Mouse (Mus musculus) forebrain, embryonic 12.5 days (tissue): ENCODE measurements at regions not wholly inside any gene's neighbourhood (a gene's known extent, or its start where the extent isn't known, plus 50 kb on each side); places are given as distances from the start of the nearest gene placed in this dataset.

Source experiments
- ATAC-seq: fragments of 200-750 bp; cut with Nextera tagmentation; 2 replicates; pipeline ENCODE4 v1.8.0; 2017; ENCODE audit warnings: moderate TSS enrichment; ENCODE audit not compliant: low FRiP score
- H3K27ac ChIP-seq: fragments of 300-500 bp; sonication (generic); 2 replicates; pipeline ENCODE4 v1.5.1; 2016; ENCODE audit warnings: mild to moderate bottlenecking
- H3K27me3 ChIP-seq: fragments of 300-500 bp; sonication (generic); 2 replicates; pipeline ENCODE4 v1.6.1; 2016; ENCODE audit warnings: mild to moderate bottlenecking
- H3K36me3 ChIP-seq: fragments of 300-500 bp; sonication (generic); replicated peaks from 2 replicates; pipeline ENCODE4 v1.6.1; 2016; ENCODE audit warnings: mild to moderate bottlenecking
- H3K4me1 ChIP-seq: fragments of 300-500 bp; sonication (generic); 2 replicates; pipeline ENCODE4 v1.6.1; 2016
- H3K4me2 ChIP-seq: fragments of 300-500 bp; sonication (generic); 2 replicates; pipeline ENCODE4 v1.6.1; 2016; ENCODE audit warnings: mild to moderate bottlenecking, moderate library complexity
- H3K4me3 ChIP-seq: fragments of 300-500 bp; sonication (generic); replicated peaks from 2 replicates; pipeline ENCODE4 v1.5.1; 2016; ENCODE audit warnings: mild to moderate bottlenecking
- H3K9ac ChIP-seq: fragments of 300-500 bp; sonication (generic); 2 replicates; pipeline ENCODE4 v1.6.1; 2016; ENCODE audit warnings: mild to moderate bottlenecking
- H3K9me3 ChIP-seq: fragments of 300-500 bp; sonication (generic); 2 replicates; pipeline ENCODE4 v1.6.1; 2016
- WGBS: fragments of 180-500 bp; shearing (Covaris S2); methylation state at CpG from one replicate; pipeline ENCODE4 v1.1.7; 2016; 5-methylcytosine and 5-hydroxymethylcytosine counted together

GRCm38 (mm10) chr16:24341736-24342135 is 51.6 kb upstream of the Lpp start:
- no peak for ATAC-seq
- WGBS, result 92% methylated on average over 7 of the region's 7 CpGs
- no peaks in the 10 kb centered on the region for H3K27me3 ChIP-seq

GRCm38 (mm10) chr16:24340646-24341045 is 52.7 kb upstream of the Lpp start:
- Histone ChIP-seq H3K36me3 (no peaks in the 10 kb centered on the region), H3K4me2 (no peak overlapping the region), H3K9ac (no peak overlapping the region), H3K9me3 (no peaks in the 10 kb centered on the region), H3K27me3 (no peaks in the 10 kb centered on the region), H3K4me1 (no peaks in the 10 kb centered on the region; the same call in 1 of the 2 replicates), H3K4me3 (no peak overlapping the region), H3K27ac (no peak overlapping the region)
- ATAC-seq, result no peak
- 57% methylated on average over 7 of the region's 7 CpGs for WGBS

More at GRCm38 (mm10) chr16:24341736-24342135, 51.6 kb upstream of the Lpp start:
- Histone ChIP-seq H3K9ac (no peak overlapping the region), H3K9me3 (no peaks in the 10 kb centered on the region), H3K4me1 (no peaks in the 10 kb centered on the region; the same call in 1 of the 2 replicates), H3K27ac (no peak overlapping the region), H3K36me3 (no peaks in the 10 kb centered on the region), H3K4me2 (no peak overlapping the region), H3K4me3 (no peak overlapping the region)

GRCm38 (mm10) chr16:24339320-24340265 is 53.7 kb upstream of the Lpp start:
- no peaks in the 10 kb centered on the region for H3K36me3 ChIP-seq
- H3K27ac ChIP-seq, result no peak overlapping the region
- no peak overlapping the region for H3K4me2 ChIP-seq
- no peak overlapping the region for H3K9ac ChIP-seq
- H3K9me3 ChIP-seq, result no peaks in the 10 kb centered on the region
- 60% methylated on average over 10 of the region's 10 CpGs for WGBS
- no peaks in the 10 kb centered on the region; the same call in 1 of the 2 replicates for H3K4me1 ChIP-seq
- no peaks in the 10 kb centered on the region for H3K27me3 ChIP-seq
- no peak overlapping the region for H3K4me3 ChIP-seq
- no peak for ATAC-seq

GRCm38 (mm10) chr16:24338404-24338803 is 54.9 kb upstream of the Lpp start:
- WGBS, result 87% methylated on average over 7 of the region's 7 CpGs
- no peak for ATAC-seq
- H3K4me2 ChIP-seq, result no peak overlapping the region
- no peak overlapping the region for H3K9ac ChIP-seq
- H3K4me1 ChIP-seq, result no peaks in the 10 kb centered on the region; the same call in 1 of the 2 replicates
- no peaks in the 10 kb centered on the region for H3K9me3 ChIP-seq
- H3K4me3 ChIP-seq, result no peak overlapping the region
- H3K27ac ChIP-seq, result no peak overlapping the region
- H3K36me3 ChIP-seq, result no peaks in the 10 kb centered on the region
- H3K27me3 ChIP-seq, result no peaks in the 10 kb centered on the region

- H3K27ac ChIP-seq, result no peak overlapping the region
- no peak overlapping the region for H3K4me3 ChIP-seq
- no peak for ATAC-seq
- H3K9ac ChIP-seq, result no peak overlapping the region
- WGBS, result 92% methylated on average over 2 of the region's 2 CpGs
- no peaks in the 10 kb centered on the region for H3K4me1 ChIP-seq
- H3K4me2 ChIP-seq, result no peak overlapping the region
- H3K36me3 ChIP-seq, result no peaks in the 10 kb centered on the region
- no peaks in the 10 kb centered on the region for H3K27me3 ChIP-seq
- H3K9me3 ChIP-seq, result no peaks in the 10 kb centered on the region
Measured at GRCm38 (mm10) chr16:24334389-24334788, 58.9 kb upstream of the Lpp start.

- ATAC-seq, result no peak
- Histone ChIP-seq H3K4me3 (no peak overlapping the region), H3K4me1 (no peaks in the 10 kb centered on the region), H3K9ac (no peak overlapping the region), H3K9me3 (no peaks in the 10 kb centered on the region), H3K27ac (no peak overlapping the region), H3K36me3 (no peaks in the 10 kb centered on the region), H3K27me3 (no peaks in the 10 kb centered on the region), H3K4me2 (no peak overlapping the region)
- 90% methylated on average over 13 of the region's 13 CpGs for WGBS
Measured at GRCm38 (mm10) chr16:24331446-24332020, 61.8 kb upstream of the Lpp start.

GRCm38 (mm10) chr16:24326571-24326970 is 66.7 kb upstream of the Lpp start:
- Histone ChIP-seq H3K9ac (no peak overlapping the region), H3K27ac (no peak overlapping the region), H3K4me1 (no peaks in the 10 kb centered on the region), H3K27me3 (no peaks in the 10 kb centered on the region), H3K4me2 (no peak overlapping the region), H3K36me3 (no peaks in the 10 kb centered on the region), H3K9me3 (no peaks in the 10 kb centered on the region), H3K4me3 (no peak overlapping the region)
- 93% methylated on average over 4 of the region's 4 CpGs for whole genome bisulfite sequencing
- ATAC-seq, result no peak

GRCm38 (mm10) chr16:24326046-24326445 is 67.3 kb upstream of the Lpp start:
- Histone ChIP-seq H3K27me3 (no peaks in the 10 kb centered on the region), H3K9me3 (no peaks in the 10 kb centered on the region), H3K9ac (no peak overlapping the region), H3K4me3 (no peak overlapping the region), H3K27ac (no peak overlapping the region), H3K4me1 (no peaks in the 10 kb centered on the region), H3K36me3 (no peaks in the 10 kb centered on the region), H3K4me2 (no peak overlapping the region)
- WGBS, result 93% methylated on average over 5 of the region's 5 CpGs
- ATAC-seq, result no peak

GRCm38 (mm10) chr16:24324917-24325316 is 68.4 kb upstream of the Lpp start:
- Histone ChIP-seq H3K9ac (no peak overlapping the region), H3K27ac (no peak overlapping the region), H3K4me1 (no peaks in the 10 kb centered on the region), H3K27me3 (no peaks in the 10 kb centered on the region), H3K4me2 (no peak overlapping the region), H3K4me3 (no peak overlapping the region), H3K36me3 (no peaks in the 10 kb centered on the region), H3K9me3 (no peaks in the 10 kb centered on the region)
- ATAC-seq, result no peak
- WGBS, result 87% methylated on average over 2 of the region's 2 CpGs

GRCm38 (mm10) chr16:24318723-24319437 is 74.4 kb upstream of the Lpp start:
- WGBS, result 80% methylated on average over 8 of the region's 8 CpGs
- ATAC-seq, result no peak
- no peak overlapping the region for H3K9ac ChIP-seq
- no peak overlapping the region for H3K4me3 ChIP-seq
- H3K27me3 ChIP-seq, result no peaks in the 10 kb centered on the region
- H3K27ac ChIP-seq, result no peak overlapping the region
- no peaks in the 10 kb centered on the region for H3K4me1 ChIP-seq
- H3K4me2 ChIP-seq, result no peak overlapping the region
- no peaks in the 10 kb centered on the region for H3K36me3 ChIP-seq
- no peaks in the 10 kb centered on the region for H3K9me3 ChIP-seq

GRCm38 (mm10) chr16:24313544-24314326 is 79.6 kb upstream of the Lpp start:
- H3K9me3 ChIP-seq, result no peaks in the 10 kb centered on the region
- no peak for ATAC-seq
- WGBS, result 82% methylated on average over 7 of the region's 7 CpGs
- H3K4me1 ChIP-seq, result no peaks in the 10 kb centered on the region
- no peak overlapping the region for H3K4me3 ChIP-seq
- no peak overlapping the region for H3K4me2 ChIP-seq
- no peak overlapping the region for H3K9ac ChIP-seq
- H3K27ac ChIP-seq, result no peak overlapping the region
- no peaks in the 10 kb centered on the region for H3K36me3 ChIP-seq
- no peaks in the 10 kb centered on the region for H3K27me3 ChIP-seq

GRCm38 (mm10) chr16:24305391-24305790 is 87.9 kb upstream of the Lpp start:
- WGBS, result 98% methylated on average over 1 of the region's 1 CpGs
- H3K4me1 ChIP-seq, result no peaks in the 10 kb centered on the region

More at GRCm38 (mm10) chr16:24305391-24305790, 87.9 kb upstream of the Lpp start:
- Histone ChIP-seq H3K9me3 (no peaks in the 10 kb centered on the region), H3K4me3 (no peak overlapping the region), H3K27me3 (no peaks in the 10 kb centered on the region), H3K36me3 (no peaks in the 10 kb centered on the region), H3K9ac (no peak overlapping the region), H3K4me2 (no peak overlapping the region), H3K27ac (no peak overlapping the region)
- ATAC-seq, result no peak
